Mouse (Mus musculus) testis, adult 2 months (tissue): ENCODE results near the gene Dmrt2.

Experiments
- CTCF ChIP-seq: fragments of 200-500 bp; IDR thresholded peaks from 2 replicates; pipeline ENCODE4 v1.5.1; 2012; ENCODE audit warnings: low read depth, mild to moderate bottlenecking, inconsistent platforms, low read length, moderate library complexity; ENCODE audit not compliant: control insufficient read depth, insufficient read depth, insufficient replicate concordance
- POLR2A ChIP-seq: fragments of 200-500 bp; IDR thresholded peaks from 2 replicates; pipeline ENCODE4 v1.6.1; 2012; ENCODE audit warnings: low read depth, mild to moderate bottlenecking, inconsistent platforms, low read length, moderate library complexity; ENCODE audit not compliant: control insufficient read depth

GRCm38 (mm10) chr19:25652560-25652959, 19.7 kb upstream of the Dmrt2 start:
- TF ChIP-seq CTCF (no peak), POLR2A (no peak)
